Mouse (Mus musculus): Measurements from ENCODE around the gene Grm4. TPM values are rescaled to one million over a fixed set of nuclear protein-coding genes. Genes with fewer than 3 reads are reported as not detected.

Grm4 gene
- polyA plus RNA-seq, 1 experiment, result 1.1 TPM

GRCm38 (mm10) chr17:27500811-27501210 is 20.4 kb downstream of the Grm4 start:
- 51% methylated on average over 4 of the region's 4 CpGs for WGBS
- H3K4me1 ChIP-seq (ENCODE audit: control insufficient read depth, insufficient read depth, low read length), result no peaks in the 10 kb centered on the region
- H3K4me3 ChIP-seq (replicated peaks; ENCODE audit: extremely low read depth, low read depth, low read length), result no peak overlapping the region
- no peak for TF ChIP-seq CTCF (IDR thresholded peaks at IDR 0.05; ENCODE audit: insufficient read depth, low read length)
- TF ChIP-seq POLR2A (IDR thresholded peaks at IDR 0.05; ENCODE audit: borderline replicate concordance, extremely low read depth, low read depth, low read length), result no peak
- no peak for DNase-seq

GRCm38 (mm10) chr17:27499080-27499479 is 22.1 kb downstream of the Grm4 start:
- 70% methylated on average over 13 of the region's 13 CpGs for WGBS
- no peak overlapping the region for H3K4me3 ChIP-seq (replicated peaks; ENCODE audit: extremely low read depth, low read depth, low read length)
- no peak for DNase-seq
- no peak for TF ChIP-seq POLR2A (IDR thresholded peaks at IDR 0.05; ENCODE audit: borderline replicate concordance, extremely low read depth, low read depth, low read length)
- no peaks in the 10 kb centered on the region for H3K4me1 ChIP-seq (ENCODE audit: control insufficient read depth, insufficient read depth, low read length)

- WGBS, result 32% methylated on average over 5 of the region's 5 CpGs
- no peak for TF ChIP-seq CTCF (IDR thresholded peaks at IDR 0.05; ENCODE audit: insufficient read depth, low read length)
- no peak for TF ChIP-seq POLR2A (IDR thresholded peaks at IDR 0.05; ENCODE audit: borderline replicate concordance, extremely low read depth, low read depth, low read length)
- Histone ChIP-seq H3K4me3 (replicated peaks; ENCODE audit: extremely low read depth, low read depth, low read length) (no peak overlapping the region), H3K4me1 (ENCODE audit: control insufficient read depth, insufficient read depth, low read length) (no peaks in the 10 kb centered on the region)
- no peak for DNase-seq
These were observed 23.4 kb downstream of the Grm4 start for GRCm38 (mm10) chr17:27497798-27498197.

- no peak for DNase-seq
- Histone ChIP-seq H3K4me3 (replicated peaks; ENCODE audit: extremely low read depth, low read depth, low read length) (no peak overlapping the region), H3K4me1 (ENCODE audit: control insufficient read depth, insufficient read depth, low read length) (no peaks in the 10 kb centered on the region)
- WGBS, result 69% methylated on average over 7 of the region's 7 CpGs
- no peak for TF ChIP-seq POLR2A (IDR thresholded peaks at IDR 0.05; ENCODE audit: borderline replicate concordance, extremely low read depth, low read depth, low read length)
- no peak for TF ChIP-seq CTCF (IDR thresholded peaks at IDR 0.05; ENCODE audit: insufficient read depth, low read length)
These were observed 26.1 kb downstream of the Grm4 start for GRCm38 (mm10) chr17:27495008-27495540.

GRCm38 (mm10) chr17:27493969-27494368 is 27.2 kb downstream of the Grm4 start:
- TF ChIP-seq POLR2A (IDR thresholded peaks at IDR 0.05; ENCODE audit: borderline replicate concordance, extremely low read depth, low read depth, low read length), result no peak
- TF ChIP-seq CTCF (IDR thresholded peaks at IDR 0.05; ENCODE audit: insufficient read depth, low read length), result no peak
- no peak for DNase-seq
- H3K4me3 ChIP-seq (replicated peaks; ENCODE audit: extremely low read depth, low read depth, low read length), result no peak overlapping the region
- H3K4me1 ChIP-seq (ENCODE audit: control insufficient read depth, insufficient read depth, low read length), result no peaks in the 10 kb centered on the region
- WGBS, result 45% methylated on average over 8 of the region's 8 CpGs

GRCm38 (mm10) chr17:27493389-27493788 is 27.8 kb downstream of the Grm4 start:
- 72% methylated on average over 4 of the region's 4 CpGs for WGBS
- no peaks in the 10 kb centered on the region for H3K4me1 ChIP-seq (ENCODE audit: control insufficient read depth, insufficient read depth, low read length)
- no peak for TF ChIP-seq CTCF (IDR thresholded peaks at IDR 0.05; ENCODE audit: insufficient read depth, low read length)
- TF ChIP-seq POLR2A (IDR thresholded peaks at IDR 0.05; ENCODE audit: borderline replicate concordance, extremely low read depth, low read depth, low read length), result no peak
- H3K4me3 ChIP-seq (replicated peaks; ENCODE audit: extremely low read depth, low read depth, low read length), result no peak overlapping the region
- DNase-seq, result no peak

GRCm38 (mm10) chr17:27488173-27488823 is 32.9 kb downstream of the Grm4 start:
- WGBS, result 67% methylated on average over 16 of the region's 16 CpGs
- no peak for DNase-seq
- TF ChIP-seq POLR2A (IDR thresholded peaks at IDR 0.05; ENCODE audit: borderline replicate concordance, extremely low read depth, low read depth, low read length) (no peak), CTCF (IDR thresholded peaks at IDR 0.05; ENCODE audit: insufficient read depth, low read length) (no peak)
- Histone ChIP-seq H3K4me3 (replicated peaks; ENCODE audit: extremely low read depth, low read depth, low read length) (no peak overlapping the region), H3K4me1 (ENCODE audit: control insufficient read depth, insufficient read depth, low read length) (no peaks in the 10 kb centered on the region)

- DNase-seq, result no peak
- no peak for TF ChIP-seq CTCF (IDR thresholded peaks at IDR 0.05; ENCODE audit: insufficient read depth, low read length)
- no peak for TF ChIP-seq POLR2A (IDR thresholded peaks at IDR 0.05; ENCODE audit: borderline replicate concordance, extremely low read depth, low read depth, low read length)
- 47% methylated on average over 8 of the region's 8 CpGs for WGBS
- no peaks in the 10 kb centered on the region for H3K4me1 ChIP-seq (ENCODE audit: control insufficient read depth, insufficient read depth, low read length)
- H3K4me3 ChIP-seq (replicated peaks; ENCODE audit: extremely low read depth, low read depth, low read length), result no peak overlapping the region
These were observed 35.3 kb downstream of the Grm4 start for GRCm38 (mm10) chr17:27485940-27486339.

- TF ChIP-seq POLR2A (IDR thresholded peaks at IDR 0.05; ENCODE audit: borderline replicate concordance, extremely low read depth, low read depth, low read length) (no peak), CTCF (IDR thresholded peaks at IDR 0.05; ENCODE audit: insufficient read depth, low read length) (no peak)
- H3K4me3 ChIP-seq (replicated peaks; ENCODE audit: extremely low read depth, low read depth, low read length), result no peak overlapping the region
- 83% methylated on average over 3 of the region's 3 CpGs for WGBS
These were observed 37.6 kb downstream of the Grm4 start for GRCm38 (mm10) chr17:27483571-27483970.

More at GRCm38 (mm10) chr17:27483571-27483970, 37.6 kb downstream of the Grm4 start:
- 0 out of 2 replicates have a peak, but pooled peaks cover 2% of the 10 kb centered on the region for H3K4me1 ChIP-seq (ENCODE audit: control insufficient read depth, insufficient read depth, low read length)
- DNase-seq, result no peak

Measured in lung, adult 2 months (tissue).